Mouse (Mus musculus): ENCODE results near the gene Acsf3.
A peak's percentile ranks its signal among the peaks of the same experiment; 100 is the strongest.

Acsf3 gene

DNA sequence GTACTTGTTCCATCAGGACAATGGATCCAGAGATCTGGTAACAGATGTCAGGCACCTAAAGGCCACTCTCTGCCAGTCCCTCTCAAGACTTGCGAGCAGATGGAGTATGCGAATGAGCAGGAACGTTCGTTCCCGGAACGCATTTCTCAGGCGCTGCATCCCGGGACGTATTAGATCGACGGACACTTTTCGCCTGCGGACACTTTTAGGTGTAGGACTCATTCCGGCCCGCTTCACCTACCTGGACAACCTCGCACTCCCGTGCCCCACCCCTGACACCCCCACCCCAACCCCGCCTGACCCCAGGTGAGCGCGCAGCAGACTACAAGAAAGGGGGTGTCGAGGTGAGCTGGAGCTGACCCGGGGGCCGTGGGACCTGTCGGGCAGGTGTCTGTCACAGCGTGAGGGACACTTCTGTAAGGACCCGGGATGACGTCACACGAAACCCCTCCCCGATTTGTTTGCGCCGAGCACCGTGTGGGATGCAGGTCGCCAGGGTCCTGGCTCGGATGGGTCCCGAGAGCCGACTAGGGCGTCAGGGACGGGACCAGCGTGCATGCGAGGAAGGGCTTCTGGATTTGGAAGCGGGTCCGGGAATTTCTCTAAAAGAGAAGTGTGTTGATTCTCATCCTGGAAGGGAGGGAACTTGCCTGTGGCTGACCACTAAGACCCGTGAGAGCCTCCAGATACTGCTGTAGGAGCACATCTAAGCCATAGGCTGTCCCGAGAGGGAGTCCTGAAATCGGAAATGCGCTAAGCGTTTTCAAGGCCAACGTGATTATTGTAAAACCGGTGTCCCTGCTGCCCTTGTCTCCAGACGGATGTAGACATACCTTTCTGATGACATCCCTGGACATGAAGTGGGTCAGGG is at the start of gene Acsf3:
TSS of gene Acsf3 (plus strand) at position 202 of the 871 bp plus-strand sequence.
- peak; percentile 79 for DNase-seq (ENCODE audit: low read depth)

DNA sequence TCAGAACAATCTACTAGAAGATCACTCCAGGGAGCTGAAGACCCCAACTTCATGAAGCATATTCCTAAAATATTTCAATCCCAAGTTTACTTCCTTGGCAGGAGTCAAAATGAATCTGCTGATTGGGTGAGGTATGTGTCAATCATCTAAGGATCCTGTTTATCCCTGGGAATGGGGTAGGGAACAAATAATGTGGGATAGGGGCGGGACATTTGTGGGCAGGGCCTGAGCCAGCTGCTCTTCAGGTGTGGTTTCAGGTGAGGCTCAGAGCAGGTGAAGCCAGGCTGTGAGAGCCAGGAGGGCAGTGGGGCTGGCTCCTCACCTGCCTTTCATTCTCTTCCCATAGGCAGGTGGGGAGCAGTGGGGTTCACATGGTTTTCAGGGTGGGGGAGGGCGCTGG is 48.5 kb upstream of the Acsf3 start:
- DNase-seq (ENCODE audit: low read depth), result no peak

DNA sequence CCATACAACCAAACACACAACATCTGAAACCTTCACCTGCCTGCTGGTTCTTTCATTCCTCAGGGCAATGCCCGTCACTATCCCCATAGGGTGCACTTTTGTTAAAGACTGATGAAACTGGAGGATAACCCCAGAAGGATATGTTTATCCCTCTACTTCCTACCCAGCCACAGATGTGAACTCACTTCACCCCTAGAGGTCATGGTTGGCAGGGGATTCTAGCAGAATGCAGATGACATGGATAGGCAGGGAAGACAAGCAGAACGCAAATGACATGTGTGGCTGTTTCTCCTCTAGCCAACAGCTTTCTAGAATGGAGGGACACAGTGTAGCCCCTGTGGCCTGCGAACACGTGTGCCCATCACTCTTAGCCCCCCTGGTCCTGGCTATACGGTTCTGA is 47.9 kb upstream of the Acsf3 start:
- peak; percentile 70 for DNase-seq (ENCODE audit: low read depth)

DNA sequence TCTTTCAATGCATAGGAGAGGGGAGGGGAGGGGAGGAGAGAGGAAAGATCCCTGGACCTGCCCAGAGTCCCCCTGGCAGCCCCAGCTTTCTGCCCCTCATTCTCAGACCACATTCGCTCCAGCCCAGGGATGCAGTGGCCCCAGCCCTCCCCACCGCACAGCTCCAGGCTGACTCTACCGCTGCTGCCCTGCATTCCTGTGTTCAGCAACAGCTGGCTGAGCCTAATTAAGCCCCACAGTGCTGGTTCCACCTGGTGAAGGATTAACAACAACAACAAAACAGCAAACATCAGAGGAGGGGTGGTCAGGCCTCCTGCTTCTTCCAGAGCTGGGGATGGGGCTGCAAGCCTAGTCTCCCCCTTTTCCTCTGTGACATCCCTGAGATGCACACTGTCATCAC is 46.7 kb upstream of the Acsf3 start:
- no peak for DNase-seq (ENCODE audit: low read depth)

DNA sequence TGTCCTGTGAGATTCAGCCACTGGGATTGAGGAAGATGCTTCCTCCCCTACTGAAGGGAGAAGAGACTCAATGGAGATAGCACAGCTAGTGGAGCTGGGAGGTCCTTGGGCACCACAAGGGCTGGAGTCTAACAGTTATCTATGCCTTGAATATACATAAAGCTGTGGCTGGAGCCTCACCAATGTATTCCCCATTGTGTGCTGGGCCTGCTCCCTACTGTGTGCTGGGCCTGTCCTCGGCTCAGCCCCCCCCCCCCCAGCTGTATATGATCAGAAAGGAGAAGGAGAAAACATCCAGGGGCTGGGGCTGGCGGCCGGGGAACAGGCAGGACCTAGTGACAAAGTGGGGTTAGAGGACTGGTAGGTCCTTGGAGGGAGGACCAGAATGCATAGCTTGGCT is 40.2 kb upstream of the Acsf3 start:
- no peak for DNase-seq (ENCODE audit: low read depth)

DNA sequence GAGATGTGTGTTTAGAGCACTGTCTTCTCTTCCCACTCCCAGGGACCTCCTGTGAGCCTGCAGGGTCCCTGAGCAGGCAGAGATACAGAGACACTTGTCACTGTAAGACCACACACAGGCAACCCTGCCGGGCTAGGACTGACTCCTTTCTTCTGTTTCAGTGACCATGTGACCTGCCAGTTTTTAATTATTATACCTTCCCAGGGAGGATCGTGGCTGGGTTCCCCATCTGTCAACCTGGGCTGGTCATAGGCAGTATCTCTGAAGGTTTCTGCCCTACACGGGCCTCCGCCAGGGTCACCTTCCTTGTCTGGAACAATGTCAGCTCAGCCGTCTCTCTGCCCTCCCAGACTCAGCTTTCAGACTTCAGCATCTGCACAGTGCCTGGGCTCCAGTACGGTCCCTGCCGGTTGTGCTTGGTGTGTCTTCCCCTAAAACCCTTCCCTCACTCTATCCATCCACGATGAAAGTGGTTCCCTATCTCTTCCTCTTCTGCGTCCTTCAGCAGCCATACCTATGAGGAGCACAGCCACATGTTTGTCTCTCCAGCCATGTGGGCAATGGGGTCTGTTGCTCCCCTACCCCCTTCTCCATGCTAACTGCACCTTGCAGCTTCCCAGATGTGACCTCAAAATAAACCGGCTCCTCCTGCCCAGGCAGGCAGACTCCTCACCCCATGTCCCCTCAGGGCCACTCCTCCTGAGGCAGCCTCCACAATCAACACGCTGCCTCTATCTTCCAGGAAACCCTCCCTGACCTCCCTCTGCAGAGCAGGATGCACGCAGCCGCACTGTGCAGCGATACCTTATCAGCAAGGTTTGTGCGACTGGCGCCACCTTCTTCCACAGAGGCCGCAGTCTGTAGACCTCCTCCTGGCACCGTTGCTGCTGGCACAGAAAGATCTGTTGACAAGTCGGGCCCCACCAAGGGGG is 39.5 kb upstream of the Acsf3 start:
- DNase-seq (ENCODE audit: low read depth), result peak; percentile 82

DNA sequence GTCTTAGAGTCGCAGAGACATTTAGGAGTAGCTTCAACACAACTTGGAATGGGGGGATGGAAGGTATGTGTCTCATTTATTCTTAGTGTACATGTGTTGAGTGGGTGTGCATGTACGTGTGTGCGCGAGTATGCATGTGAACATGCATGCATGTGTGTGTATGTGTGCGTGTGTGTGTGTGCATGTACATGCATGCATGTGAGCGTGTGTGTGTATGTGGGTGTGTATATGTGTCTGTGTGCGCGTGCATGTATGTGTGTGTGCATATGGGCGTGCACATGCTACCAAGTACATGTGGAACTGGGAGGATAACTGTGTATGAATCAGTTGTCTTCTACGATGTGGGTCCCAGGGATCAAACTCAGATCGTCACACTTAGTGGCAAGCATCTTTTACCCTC is 38.7 kb upstream of the Acsf3 start:
- no peak for DNase-seq (ENCODE audit: low read depth)

DNA sequence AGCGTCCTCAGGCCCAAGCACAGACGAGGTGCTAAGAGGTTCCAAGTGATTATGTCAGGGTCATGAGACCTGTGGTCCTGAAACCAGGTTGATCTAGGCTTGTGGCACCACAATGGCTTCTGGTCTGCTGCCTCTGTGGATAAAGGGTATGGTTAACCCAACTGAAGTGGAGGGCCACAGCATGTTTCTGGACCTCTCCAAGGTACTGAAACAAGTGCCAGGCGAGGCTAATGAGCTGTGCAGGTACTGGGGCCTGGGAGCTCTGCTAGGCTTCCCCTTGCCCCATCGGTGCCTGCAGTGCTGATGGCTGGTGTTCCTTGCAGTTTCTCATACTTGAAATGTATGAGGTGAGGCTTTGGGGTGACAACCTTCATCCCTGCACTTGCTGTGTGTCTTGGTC is 38.2 kb upstream of the Acsf3 start:
- DNase-seq (ENCODE audit: low read depth), result peak; percentile 79

DNA sequence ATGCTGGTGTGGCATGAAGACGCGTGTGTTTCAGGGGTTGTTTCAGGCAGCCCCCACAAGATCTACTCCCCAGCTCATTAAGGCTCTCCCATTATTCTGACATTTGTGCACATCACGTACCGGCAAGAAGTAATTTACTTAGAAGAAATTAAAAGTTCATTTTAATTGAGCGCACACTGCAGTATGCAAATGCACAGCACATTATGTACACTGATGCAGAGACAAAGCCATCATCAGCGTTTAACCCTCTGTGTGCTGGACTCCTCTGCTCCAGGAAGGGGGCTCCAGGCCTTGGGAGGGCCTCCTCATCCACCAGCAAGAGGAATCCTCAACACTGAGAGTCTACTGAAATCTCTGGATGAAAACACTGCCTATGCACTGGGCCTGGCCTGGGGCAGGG is 37.4 kb upstream of the Acsf3 start:
- no peak for DNase-seq (ENCODE audit: low read depth)

DNA sequence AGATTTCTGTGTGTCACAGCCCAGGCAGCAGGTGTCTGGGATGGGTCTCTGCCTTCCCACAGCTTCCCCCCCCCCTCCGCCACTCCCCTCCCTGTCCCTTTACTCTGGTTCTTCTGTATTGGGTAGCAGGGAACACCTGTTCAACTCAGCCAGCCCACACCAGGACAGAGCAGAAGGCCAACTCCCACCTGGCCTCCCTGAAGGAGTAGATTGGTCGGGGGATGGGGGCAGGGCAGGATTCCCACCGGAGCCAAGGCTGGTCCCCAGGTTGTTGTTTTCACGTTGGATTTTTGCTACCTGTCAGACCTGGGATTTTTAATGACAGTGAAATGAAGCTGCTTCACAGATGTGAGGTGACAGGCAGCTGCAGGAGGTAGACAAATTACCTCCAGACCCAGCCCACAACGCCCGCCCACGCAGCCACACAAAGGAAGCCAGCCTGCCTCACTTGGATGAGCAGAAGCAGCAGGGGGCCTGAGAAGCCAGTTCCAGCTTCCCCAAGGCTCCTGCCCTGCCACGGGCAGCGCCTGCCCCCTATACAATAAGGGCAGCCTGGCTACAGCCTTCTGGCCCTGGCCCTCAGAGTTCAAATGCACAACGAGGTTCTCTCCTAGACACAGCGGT is 36.1 kb upstream of the Acsf3 start:
- no peak for DNase-seq (ENCODE audit: low read depth)

DNA sequence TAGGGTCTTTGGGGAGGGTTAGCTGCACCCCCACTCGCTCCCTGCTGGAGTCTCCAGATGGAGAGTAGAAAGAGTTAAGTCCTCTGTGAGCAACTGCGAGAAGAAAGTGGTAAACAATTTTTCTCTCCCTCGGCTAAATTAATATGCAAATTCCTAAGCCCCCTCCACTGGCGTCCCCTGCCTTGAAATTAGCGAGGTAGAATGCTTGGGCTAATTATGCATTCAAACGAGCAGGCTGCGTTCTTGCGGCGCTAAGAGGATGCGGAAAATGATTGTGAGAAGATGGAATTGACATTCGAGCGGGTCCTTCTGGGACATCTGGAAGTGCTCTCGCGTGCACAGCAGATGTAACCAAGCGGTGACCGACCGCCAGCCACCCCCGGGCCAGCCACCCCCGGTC is 32.8 kb upstream of the Acsf3 start:
- DNase-seq (ENCODE audit: low read depth), result no peak

DNA sequence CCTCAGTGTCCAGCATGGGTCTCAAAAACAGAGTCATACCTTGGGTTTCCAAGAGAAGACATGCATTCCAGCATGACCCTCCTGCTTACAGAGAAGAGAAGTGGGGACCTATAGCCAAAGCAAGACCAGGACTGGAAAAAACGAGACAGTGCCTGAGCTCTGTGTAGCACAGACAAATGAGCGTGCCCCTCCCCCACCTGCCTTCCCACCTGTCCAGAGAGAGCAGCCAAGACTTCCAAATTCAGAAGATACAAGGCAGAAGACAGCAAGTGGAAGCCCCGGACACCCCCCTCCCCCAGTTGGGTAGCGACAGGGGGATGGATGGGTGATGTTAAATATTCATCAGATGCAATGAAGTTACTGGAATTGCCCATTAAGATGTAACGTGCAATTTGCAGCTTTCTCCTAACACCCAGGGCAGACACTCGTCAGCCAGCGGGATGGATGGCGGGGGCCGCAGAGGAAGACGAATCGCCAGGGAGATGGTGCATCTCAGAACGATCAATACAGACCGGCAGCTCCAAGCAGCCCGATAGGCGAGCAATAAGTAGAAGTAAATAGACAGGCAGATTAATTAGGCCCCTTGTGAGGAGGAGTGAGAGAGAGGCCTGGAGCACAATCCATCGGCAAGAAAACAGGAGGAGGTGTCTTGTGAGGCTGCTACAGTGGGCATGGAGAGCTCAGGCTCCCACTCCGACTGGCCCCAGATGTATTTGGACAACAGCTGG is 30.1 kb upstream of the Acsf3 start:
- no peak for DNase-seq (ENCODE audit: low read depth)

DNA sequence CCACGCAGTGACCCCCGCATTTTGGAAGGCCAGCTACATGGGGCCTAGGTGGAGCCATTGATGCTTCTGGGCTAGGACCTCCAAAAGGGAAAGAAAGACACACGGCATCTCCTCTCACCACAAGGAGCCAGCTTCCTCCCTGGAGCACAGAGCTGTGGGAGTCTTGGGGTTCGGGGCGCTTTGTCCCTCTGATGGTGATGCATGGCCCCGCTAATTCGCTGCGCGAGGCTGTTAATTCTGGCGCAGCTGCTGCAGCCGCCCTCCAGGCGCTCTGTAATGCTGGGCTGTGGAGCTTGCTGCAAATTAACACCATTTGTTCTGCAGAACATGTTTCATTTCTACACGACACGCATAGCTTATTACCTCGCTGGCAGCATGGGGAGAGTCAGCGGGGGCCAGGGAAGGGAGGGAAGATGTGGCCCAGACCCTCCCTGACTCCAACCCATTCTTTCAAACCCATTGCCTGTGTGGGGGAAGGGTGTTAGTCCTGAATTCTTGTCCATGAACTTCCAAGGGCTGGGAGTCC is 29.5 kb upstream of the Acsf3 start:
- DNase-seq (ENCODE audit: low read depth), result no peak

DNA sequence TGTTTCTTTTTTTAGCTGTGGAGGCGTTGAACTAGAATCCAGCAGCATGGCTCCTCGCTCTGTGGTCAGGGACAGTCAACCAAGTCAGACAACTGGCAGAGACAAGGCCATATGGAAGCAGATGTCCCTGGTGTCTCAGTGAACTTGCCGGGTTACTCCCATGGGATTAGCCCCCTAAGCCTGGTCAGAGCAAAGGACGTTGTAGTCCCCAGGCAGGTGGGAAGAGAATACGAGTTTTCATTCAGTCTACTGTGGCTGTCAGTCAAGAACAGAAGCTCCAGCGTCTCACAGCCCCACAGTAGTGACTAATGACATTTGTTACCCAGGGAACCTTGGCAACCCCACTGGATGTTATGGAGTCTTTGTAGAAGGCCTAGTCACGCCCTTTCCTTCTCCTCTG is 28.8 kb upstream of the Acsf3 start:
- DNase-seq (ENCODE audit: low read depth), result no peak

DNA sequence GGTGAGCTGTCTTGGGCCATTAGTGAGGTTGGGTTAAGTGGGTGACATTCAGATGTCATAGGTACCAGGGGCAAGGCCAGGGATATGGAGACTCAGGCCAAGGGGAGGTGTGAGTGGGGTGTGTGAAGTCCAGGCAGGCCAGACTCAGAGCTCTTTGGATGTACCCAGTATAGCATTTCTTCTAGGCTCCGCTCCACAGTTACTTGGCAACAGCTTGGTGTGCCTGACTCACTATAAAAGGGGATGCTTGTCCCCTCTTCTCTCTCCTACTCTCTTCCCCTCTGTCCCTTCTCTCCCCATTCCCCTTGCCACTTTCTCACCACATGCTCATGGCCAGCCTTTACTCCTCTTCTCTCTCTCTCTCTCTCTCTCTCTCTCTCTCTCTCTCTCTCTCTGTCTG is 27.5 kb upstream of the Acsf3 start:
- no peak for DNase-seq (ENCODE audit: low read depth)

DNA sequence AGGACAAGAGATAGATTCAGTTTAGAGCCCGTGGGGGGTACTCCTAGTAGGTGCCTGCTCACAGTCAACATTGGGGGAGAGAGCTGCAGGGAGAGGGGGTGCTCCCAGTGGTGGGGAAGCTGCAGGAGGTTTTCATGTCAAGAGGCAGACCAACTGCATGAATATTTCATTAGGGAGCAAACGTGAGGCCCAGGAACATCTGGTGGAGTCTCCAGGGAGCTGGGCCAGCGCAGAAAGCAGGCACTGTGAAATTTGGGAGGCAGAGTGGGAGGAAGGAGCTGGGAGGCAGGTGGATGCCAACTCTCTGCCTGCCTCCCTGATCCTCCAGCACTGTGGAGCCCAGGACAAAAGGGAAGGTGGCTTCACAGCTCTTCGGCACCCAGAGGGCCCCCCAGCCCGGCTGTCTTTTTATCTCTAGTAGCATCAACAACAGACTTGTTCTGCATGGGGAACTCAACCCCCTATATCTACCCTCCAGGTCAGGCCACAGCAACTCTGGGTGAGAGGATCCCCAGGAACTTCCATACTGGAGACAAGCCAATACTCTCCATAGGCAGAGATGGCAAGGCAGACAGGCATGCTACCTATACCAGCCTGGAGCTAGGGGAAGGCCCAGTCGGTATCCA is 25.8 kb upstream of the Acsf3 start:
- DNase-seq (ENCODE audit: low read depth), result no peak

DNA sequence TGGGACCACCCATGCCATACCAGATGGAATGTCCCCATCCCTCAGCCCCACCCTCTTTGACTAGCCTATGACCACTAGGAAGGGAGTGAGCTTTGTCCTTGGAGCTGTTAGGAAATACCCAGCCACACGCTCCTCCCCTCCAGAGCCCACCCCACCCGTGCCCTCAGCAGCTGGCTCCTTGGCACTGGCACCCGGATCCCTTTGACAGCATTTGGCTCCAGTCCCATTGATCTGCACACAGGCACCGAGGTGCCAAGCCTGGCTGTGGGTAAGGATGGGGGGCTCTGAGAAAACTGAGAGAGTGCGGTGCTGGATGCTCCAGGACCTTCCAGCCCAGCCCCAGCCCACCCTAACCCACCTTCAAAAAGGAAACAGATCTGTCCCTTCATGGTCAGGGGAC is 23.9 kb upstream of the Acsf3 start:
- DNase-seq (ENCODE audit: low read depth), result no peak

DNA sequence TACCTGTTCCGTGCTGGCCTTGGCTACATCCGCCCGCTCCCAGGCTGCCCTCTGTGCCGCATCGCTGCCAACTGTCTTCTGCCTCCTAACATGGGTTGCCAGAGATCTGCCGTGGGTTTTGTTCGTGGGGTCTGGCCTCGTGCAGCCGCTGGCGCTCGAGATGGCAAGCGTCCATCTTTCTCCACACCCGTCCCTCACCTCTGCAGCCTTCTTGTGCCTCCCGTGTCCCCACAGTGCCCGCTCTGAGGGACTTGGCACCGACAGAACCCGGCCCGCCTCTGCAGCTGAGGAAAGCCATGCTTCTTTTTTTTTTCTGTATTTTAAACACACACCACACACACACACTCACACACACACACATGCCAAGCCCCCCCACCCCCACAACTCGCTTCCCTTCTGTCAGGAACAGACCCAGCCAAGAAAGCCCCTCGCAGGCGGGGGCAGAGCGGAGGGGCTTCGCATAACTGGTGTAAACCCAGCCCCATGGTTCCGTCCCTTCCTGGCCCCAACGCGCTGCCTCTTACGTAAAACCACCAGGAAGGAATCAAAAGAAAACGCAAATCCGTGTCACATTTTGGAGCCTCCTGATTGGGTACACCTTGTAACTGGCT is 23.1 kb upstream of the Acsf3 start:
- DNase-seq (ENCODE audit: low read depth), result no peak

DNA sequence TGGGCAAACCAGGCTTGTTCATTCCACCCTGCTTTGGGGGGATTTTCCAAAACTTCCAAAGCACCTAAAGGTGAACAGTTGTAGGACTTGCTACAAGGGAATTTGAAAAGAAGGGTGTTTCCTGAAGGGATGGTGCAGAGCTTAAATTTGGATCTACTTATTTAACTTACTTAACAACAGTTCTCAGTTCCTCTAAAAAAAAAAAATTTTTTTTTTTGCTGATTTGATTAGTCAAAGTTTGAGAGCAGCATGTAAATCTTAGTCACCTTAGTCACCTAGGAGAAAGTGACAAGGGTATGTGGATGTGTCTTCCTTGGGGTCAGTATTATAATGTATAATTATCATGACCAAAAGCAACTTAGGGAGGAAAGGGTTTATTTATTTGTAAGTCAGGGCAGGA is 16.7 kb upstream of the Acsf3 start:
- DNase-seq (ENCODE audit: low read depth), result no peak

DNA sequence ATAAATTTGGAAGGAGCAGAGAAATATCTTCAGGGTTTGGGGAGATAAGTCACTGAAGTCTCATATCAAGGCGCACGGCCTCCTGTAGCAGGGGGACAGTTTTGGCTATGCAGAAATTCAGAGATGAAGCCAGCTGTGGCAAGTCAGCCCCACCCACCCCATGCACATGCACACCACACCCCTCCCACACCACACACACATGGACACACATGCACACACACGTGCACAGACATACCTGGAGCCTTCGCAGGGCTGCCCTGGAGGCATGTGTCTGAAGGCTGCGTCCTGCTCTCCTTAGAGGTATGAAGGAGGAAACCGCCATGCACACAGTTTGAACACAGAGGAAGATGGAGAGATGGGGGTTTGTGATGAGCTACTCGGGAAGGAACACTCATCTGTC is 15.2 kb upstream of the Acsf3 start:
- DNase-seq (ENCODE audit: low read depth), result no peak

DNA sequence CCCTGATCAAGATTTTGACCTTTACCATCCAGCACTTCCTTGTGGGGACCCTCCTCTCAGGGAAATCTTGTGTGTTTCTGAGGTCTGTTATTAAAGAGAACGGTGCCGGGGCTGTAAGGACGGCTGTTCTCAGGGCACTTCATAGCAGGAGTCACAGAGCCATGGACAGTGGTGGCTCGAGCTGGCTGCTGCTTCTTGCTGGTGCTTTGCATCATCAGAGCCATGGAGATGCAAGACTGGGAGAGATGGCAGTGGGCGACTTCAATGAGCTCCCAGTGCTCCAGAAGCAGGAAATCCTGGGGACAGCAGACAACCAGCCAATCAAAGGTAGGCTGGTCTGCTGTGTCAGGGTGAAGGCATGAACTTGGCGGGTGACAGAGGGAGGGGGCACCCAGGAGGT is 14.2 kb upstream of the Acsf3 start:
- DNase-seq (ENCODE audit: low read depth), result no peak

All from 416B (cell line).